Mouse (Mus musculus) cortical plate, adult 2 months (tissue): Measurements from ENCODE around the gene Cdk17. TPM values are rescaled to one million over a fixed set of nuclear protein-coding genes. Genes with fewer than 3 reads are reported as not detected.
A peak's percentile ranks its signal among the peaks of the same experiment; 100 is the strongest.

ENCODE experiments used
- H3K27ac ChIP-seq: fragments of 200-500 bp; 2 replicates; pipeline ENCODE4 v1.5.1; 2012; ENCODE audit warnings: low read length, control low read depth, inconsistent platforms; ENCODE audit not compliant: insufficient read depth
- H3K4me1 ChIP-seq: fragments of 200-500 bp; 2 replicates; pipeline ENCODE4 v1.6.1; 2011; ENCODE audit warnings: low read length; ENCODE audit not compliant: control insufficient read depth, insufficient read depth
- H3K4me3 ChIP-seq: fragments of 200-500 bp; 2 replicates; pipeline ENCODE4 v1.5.1; 2011; ENCODE audit warnings: mild to moderate bottlenecking, low read length, control low read depth; ENCODE audit not compliant: insufficient read depth
- CTCF ChIP-seq: fragments of 200-500 bp; IDR thresholded peaks from 2 replicates; pipeline ENCODE4 v1.5.1; 2011; ENCODE audit warnings: mild to moderate bottlenecking, control low read depth, low read length; ENCODE audit not compliant: insufficient read depth; ENCODE audit errors: extremely low read depth
- POLR2A ChIP-seq: fragments of 200-500 bp; IDR thresholded peaks from 2 replicates; pipeline ENCODE4 v1.6.1; 2011; ENCODE audit warnings: mild to moderate bottlenecking, low read length, control low read depth; ENCODE audit not compliant: insufficient read depth; ENCODE audit errors: extremely low read depth
- polyA plus RNA-seq: library from polyadenylated mRNA; depleted of rRNA; stranded (reverse); fragments of >200 nt; gene quantifications from 2 replicates; pipeline ENCODE4 v1.2.3, GENCODE M21; 2012

Gene Cdk17
- polyA plus RNA-seq, 1 experiment = 142 TPM

GRCm38 (mm10) chr10:93242861-93243260, 82.2 kb downstream of the Cdk17 start:
- Histone ChIP-seq H3K27ac (no peak overlapping the region), H3K4me3 (no peak overlapping the region), H3K4me1 (peaks cover 2% of the 10 kb centered on the region)
- no peak for TF ChIP-seq POLR2A
- no peak for TF ChIP-seq CTCF

GRCm38 (mm10) chr10:93244209-93244705, 83.6 kb downstream of the Cdk17 start:
- Histone ChIP-seq H3K27ac (no peak overlapping the region), H3K4me1 (peaks cover 6% of the 10 kb centered on the region), H3K4me3 (no peak overlapping the region)
- TF ChIP-seq CTCF (no peak), POLR2A (no peak)

GRCm38 (mm10) chr10:93246185-93246920, 85.7 kb downstream of the Cdk17 start:
- Histone ChIP-seq H3K4me1 (peaks cover 6% of the 10 kb centered on the region), H3K27ac (no peak overlapping the region), H3K4me3 (no peak overlapping the region)
- TF ChIP-seq POLR2A = no peak
- TF ChIP-seq CTCF = no peak

- peaks cover 9% of the 10 kb centered on the region for H3K4me1 ChIP-seq
- H3K4me3 ChIP-seq = no peak overlapping the region
- peak overlapping the region; percentile 0; the same call in 1 of the 2 replicates for H3K27ac ChIP-seq
- TF ChIP-seq POLR2A = no peak
- no peak for TF ChIP-seq CTCF
Observed at GRCm38 (mm10) chr10:93247422-93247821, 86.7 kb downstream of the Cdk17 start.

GRCm38 (mm10) chr10:93247902-93248301, 87.2 kb downstream of the Cdk17 start:
- no peak for TF ChIP-seq CTCF
- no peak for TF ChIP-seq POLR2A
- H3K27ac ChIP-seq = peak overlapping the region; percentile 0; the same call in 1 of the 2 replicates
- no peak overlapping the region for H3K4me3 ChIP-seq
- peaks cover 9% of the 10 kb centered on the region for H3K4me1 ChIP-seq

- H3K4me3 ChIP-seq = no peak overlapping the region
- H3K27ac ChIP-seq = no peak overlapping the region
- H3K4me1 ChIP-seq = peaks cover 9% of the 10 kb centered on the region
- TF ChIP-seq CTCF = no peak
- no peak for TF ChIP-seq POLR2A
Observed at GRCm38 (mm10) chr10:93248416-93248815, 87.7 kb downstream of the Cdk17 start.

GRCm38 (mm10) chr10:93249901-93250300, 89.2 kb downstream of the Cdk17 start:
- H3K27ac ChIP-seq = no peak overlapping the region
- no peak overlapping the region for H3K4me3 ChIP-seq
- no peak for TF ChIP-seq CTCF
- no peak for TF ChIP-seq POLR2A
- H3K4me1 ChIP-seq = peaks cover 9% of the 10 kb centered on the region

- H3K27ac ChIP-seq = no peak overlapping the region
- H3K4me3 ChIP-seq = no peak overlapping the region
- TF ChIP-seq POLR2A (no peak), CTCF (no peak)
- H3K4me1 ChIP-seq = peaks cover 9% of the 10 kb centered on the region
Observed at GRCm38 (mm10) chr10:93250436-93251317, 90.0 kb downstream of the Cdk17 start.

- no peak for TF ChIP-seq POLR2A
- no peak for TF ChIP-seq CTCF
- H3K4me3 ChIP-seq = no peak overlapping the region
- no peak overlapping the region for H3K27ac ChIP-seq
- H3K4me1 ChIP-seq = peaks cover 9% of the 10 kb centered on the region
Observed at GRCm38 (mm10) chr10:93251426-93251825, 90.8 kb downstream of the Cdk17 start.
